Mouse (Mus musculus) stomach, embryonic 14.5 days (tissue): ENCODE results near the gene Asb3. TPM values are rescaled to one million over a fixed set of nuclear protein-coding genes. Genes with fewer than 3 reads are reported as not detected.

Experiments
- ATAC-seq: fragments of 200-750 bp; cut with Nextera tagmentation; 2 replicates; pipeline ENCODE4 v1.8.0; 2017; ENCODE audit warnings: low read depth, moderate TSS enrichment; ENCODE audit not compliant: insufficient number of reproducible peaks, insufficient read depth, low FRiP score
- H3K27ac ChIP-seq: fragments of 300-500 bp; sonication (generic); 2 replicates; pipeline ENCODE4 v1.5.1; 2014; ENCODE audit warnings: mild to moderate bottlenecking, low read length, moderate library complexity, mixed read lengths
- H3K27me3 ChIP-seq: fragments of 300-500 bp; sonication (generic); 2 replicates; pipeline ENCODE4 v1.6.1; 2014; ENCODE audit warnings: low read length, control low read depth, mixed read lengths; ENCODE audit not compliant: control insufficient read depth, insufficient read depth
- H3K36me3 ChIP-seq: fragments of 300-500 bp; sonication (generic); 2 replicates; pipeline ENCODE4 v1.6.1; 2014; ENCODE audit warnings: mild to moderate bottlenecking, control low read depth, low read length, moderate library complexity, mixed read lengths; ENCODE audit not compliant: control insufficient read depth, insufficient read depth
- H3K4me1 ChIP-seq: fragments of 300-500 bp; sonication (generic); 2 replicates; pipeline ENCODE4 v1.6.1; 2014; ENCODE audit warnings: low read length, control low read depth, mixed read lengths; ENCODE audit not compliant: control insufficient read depth, insufficient read depth
- H3K4me2 ChIP-seq: fragments of 300-500 bp; sonication (generic); replicated peaks from 2 replicates; pipeline ENCODE4 v1.6.1; 2014; ENCODE audit warnings: low read depth, low read length, control low read depth
- H3K4me3 ChIP-seq: fragments of 300-500 bp; sonication (generic); 2 replicates; pipeline ENCODE4 v1.5.1; 2014; ENCODE audit warnings: low read depth, low read length, control low read depth
- H3K9ac ChIP-seq: fragments of 300-500 bp; sonication (generic); replicated peaks from 2 replicates; pipeline ENCODE4 v1.6.1; 2014; ENCODE audit warnings: low read depth, mild to moderate bottlenecking, control low read depth, low read length, moderate library complexity, mixed read lengths
- H3K9me3 ChIP-seq: fragments of 300-500 bp; sonication (generic); 2 replicates; pipeline ENCODE4 v1.6.1; 2016; ENCODE audit warnings: low read depth, low read length, control low read depth; ENCODE audit not compliant: control insufficient read depth
- WGBS: fragments of 180-500 bp; shearing (Covaris S2); extraction: QIAGEN DNeasy Blood & Tissue Kit; methylation state at CpG from one replicate; pipeline ENCODE4 v1.1.7; 2014; 5-methylcytosine and 5-hydroxymethylcytosine counted together
- polyA plus RNA-seq: library from polyadenylated mRNA; unstranded; fragments of >200 nt; fragmentation: Nextera tagmentation; extraction: Ambion mirVana; gene quantifications from 2 replicates; pipeline ENCODE4 v1.2.1, GENCODE M21; 2014

Gene Asb3
- 35.8 and 36.5 TPM in 2 replicates for polyA plus RNA-seq

DNA sequence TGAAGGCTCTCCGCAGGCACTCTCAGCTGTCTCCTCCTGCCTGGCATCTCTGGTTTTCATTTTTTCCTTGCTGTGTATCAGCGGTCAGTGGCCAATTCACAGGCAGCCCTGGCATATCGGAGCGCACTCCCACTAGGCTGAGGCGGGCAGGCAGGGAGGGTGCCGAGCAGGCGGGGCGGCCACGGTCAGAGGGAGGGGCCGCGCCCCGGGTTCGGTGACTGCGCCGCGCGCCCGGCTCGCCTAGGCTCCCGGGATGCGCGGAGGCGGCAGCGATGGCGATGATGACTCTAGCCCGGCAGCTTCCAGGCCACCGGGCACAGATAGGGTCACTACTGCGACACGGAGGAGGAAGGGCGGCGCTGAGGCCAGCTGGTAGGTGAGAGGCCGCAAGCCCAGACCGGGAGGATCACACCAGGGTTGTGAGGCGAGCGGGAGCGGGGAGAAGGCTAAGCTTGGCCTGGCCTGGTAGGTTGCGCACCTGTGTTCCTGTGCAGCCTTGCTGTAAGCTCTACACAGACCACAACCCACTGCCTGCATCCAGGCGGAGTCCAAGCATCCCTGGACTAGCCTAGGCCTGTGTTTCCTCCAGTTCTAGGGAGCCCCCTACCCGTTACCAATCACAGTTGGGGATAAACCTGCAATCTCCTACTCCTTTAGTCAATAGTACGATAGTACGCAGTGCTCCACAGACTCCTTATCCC, at the start of gene Asb3, which contains the start of gene Gpr75:
TSS of gene Asb3 (plus strand) at position 246 of the 701 bp plus-strand sequence.
TSS of gene Gpr75 (plus strand) at position 188 of the 701 bp plus-strand sequence.
- ATAC-seq: peak; percentile 92
- H3K9ac ChIP-seq: peak within 1 kb of the TSS; percentile 28
- H3K9me3 ChIP-seq: no peaks in the 10 kb centered on the region
- no peak within 1 kb of the TSS for H3K27ac ChIP-seq
- H3K4me1 ChIP-seq: no peaks in the 10 kb centered on the region
- H3K4me3 ChIP-seq: peak within 1 kb of the TSS; percentile 37
- H3K36me3 ChIP-seq: no peaks in the 10 kb centered on the region
- no peaks in the 10 kb centered on the region for H3K27me3 ChIP-seq
- peak within 1 kb of the TSS; percentile 85 for H3K4me2 ChIP-seq
- WGBS: 4% methylated on average over 41 of the region's 41 CpGs

DNA sequence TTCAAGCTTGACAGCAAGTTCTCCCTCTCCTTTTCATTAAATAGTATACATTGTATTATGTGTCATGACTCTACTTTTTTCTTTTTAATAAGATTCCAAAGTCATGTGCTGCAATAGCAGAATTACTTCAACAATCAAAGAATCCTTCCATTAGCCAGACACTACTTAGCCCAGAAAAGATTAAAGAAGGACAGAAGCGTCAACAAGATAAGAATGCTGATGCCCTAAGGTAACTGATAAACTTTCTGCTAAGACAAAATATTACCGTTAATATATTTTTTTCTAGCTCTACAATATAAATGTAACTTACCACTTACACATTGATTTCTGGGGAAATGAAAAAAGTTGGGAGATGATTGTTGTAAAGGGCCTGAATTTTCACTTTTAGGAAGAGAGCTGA, 46.4 kb upstream of the Asb3 start:
- peaks cover 29% of the 10 kb centered on the region for H3K36me3 ChIP-seq
- no peak for ATAC-seq
- no peaks in the 10 kb centered on the region for H3K9me3 ChIP-seq
- no peak overlapping the region for H3K4me2 ChIP-seq
- H3K4me3 ChIP-seq: no peak overlapping the region
- no peaks in the 10 kb centered on the region for H3K27me3 ChIP-seq
- H3K4me1 ChIP-seq: no peaks in the 10 kb centered on the region
- no peak overlapping the region for H3K27ac ChIP-seq
- no peak overlapping the region for H3K9ac ChIP-seq
- WGBS: 91% methylated on average over 2 of the region's 2 CpGs

DNA sequence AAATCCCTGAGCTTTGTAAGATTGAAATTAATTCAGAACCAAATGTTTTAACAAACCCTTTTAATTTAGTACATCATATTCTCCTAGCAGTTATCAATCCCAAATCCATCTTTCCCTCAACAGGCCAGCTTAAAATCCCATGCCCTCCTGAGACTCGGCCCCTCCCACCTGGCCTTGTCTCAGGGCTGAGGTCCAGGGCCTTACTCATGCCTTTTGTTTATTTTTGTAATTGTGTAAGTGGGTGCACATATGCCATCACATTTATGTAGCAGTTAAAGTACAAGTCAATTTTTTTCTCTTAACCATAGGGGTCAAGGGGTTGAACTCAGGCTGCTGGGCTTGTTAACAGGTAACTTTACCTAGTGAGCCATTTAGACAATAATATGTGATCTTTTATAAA, 40.9 kb upstream of the Asb3 start:
- 78% methylated on average over 1 of the region's 1 CpGs for WGBS
- H3K27ac ChIP-seq: no peak overlapping the region
- H3K27me3 ChIP-seq: no peaks in the 10 kb centered on the region
- H3K4me1 ChIP-seq: no peaks in the 10 kb centered on the region
- no peak for ATAC-seq
- H3K4me2 ChIP-seq: no peak overlapping the region
- H3K9me3 ChIP-seq: no peaks in the 10 kb centered on the region
- H3K36me3 ChIP-seq: peaks cover 24% of the 10 kb centered on the region
- no peak overlapping the region for H3K4me3 ChIP-seq
- no peak overlapping the region for H3K9ac ChIP-seq

DNA sequence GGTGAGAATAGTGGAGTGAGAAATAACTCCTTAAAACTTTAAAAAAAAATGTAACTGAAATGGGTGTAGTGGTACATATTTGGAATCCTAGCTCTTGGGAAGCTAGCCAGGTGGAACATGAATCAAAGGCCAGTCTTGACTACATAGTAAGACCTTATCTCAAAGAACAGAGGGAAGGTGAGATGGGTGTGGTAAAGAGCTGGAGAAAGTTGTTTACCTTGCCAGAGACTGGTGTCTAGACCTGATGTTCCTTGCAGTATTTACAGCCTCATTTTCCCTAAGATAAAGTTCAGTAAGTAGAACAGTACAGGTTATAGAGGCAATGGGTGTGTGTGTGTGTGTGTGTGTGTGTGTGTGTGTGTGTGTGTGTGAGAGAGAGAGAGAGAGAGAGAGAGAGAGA, 12.8 kb upstream of the Asb3 start:
- Histone ChIP-seq H3K27me3 (no peaks in the 10 kb centered on the region), H3K36me3 (peaks cover 29% of the 10 kb centered on the region), H3K9ac (no peak overlapping the region), H3K9me3 (no peaks in the 10 kb centered on the region), H3K27ac (no peak overlapping the region), H3K4me3 (no peak overlapping the region), H3K4me1 (no peaks in the 10 kb centered on the region), H3K4me2 (no peak overlapping the region)
- ATAC-seq: no peak

DNA sequence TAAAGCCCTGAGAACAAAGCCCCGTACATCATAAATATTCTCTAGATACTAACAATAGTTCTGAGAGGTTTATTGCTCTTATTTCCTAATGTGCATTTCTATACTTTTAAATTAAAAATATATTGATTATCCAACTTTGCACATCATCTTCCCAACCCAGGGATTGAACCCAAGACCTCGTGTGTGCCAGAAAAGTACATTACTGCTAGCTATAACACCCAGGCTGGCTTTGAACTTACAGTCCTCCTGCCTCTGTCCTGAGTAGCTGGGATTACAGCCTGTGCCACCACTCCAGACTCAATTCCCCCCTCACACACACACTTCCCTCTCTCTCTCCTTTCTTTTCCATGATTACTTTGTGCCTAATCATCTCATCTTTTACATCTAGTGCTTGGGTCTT, 2.9 kb downstream of the Asb3 start:
- no peak for ATAC-seq
- Histone ChIP-seq H3K4me2 (no peak overlapping the region), H3K27me3 (no peaks in the 10 kb centered on the region)

DNA sequence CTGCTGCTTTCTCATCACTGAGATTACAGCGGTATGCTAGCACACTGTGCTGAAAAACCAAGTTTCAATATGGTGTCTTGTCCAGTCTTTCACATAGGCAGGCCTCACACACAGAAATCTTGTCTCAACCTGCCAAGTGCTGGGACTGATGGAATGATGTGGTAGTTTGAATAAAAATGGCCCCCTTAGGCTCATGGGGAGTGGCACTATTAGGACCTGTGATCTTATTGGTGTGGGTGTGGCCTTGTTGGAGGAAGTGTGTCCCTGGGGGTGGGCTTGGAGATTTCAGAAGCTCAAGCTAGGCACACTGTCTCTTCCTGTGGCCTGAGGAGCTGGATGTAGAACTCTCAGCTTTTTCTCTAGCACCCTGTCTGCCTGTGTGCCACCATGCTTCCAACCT, 11.0 kb downstream of the Asb3 start:
- Histone ChIP-seq H3K4me2 (no peak overlapping the region), H3K9ac (no peak overlapping the region), H3K27me3 (no peaks in the 10 kb centered on the region), H3K36me3 (no peaks in the 10 kb centered on the region), H3K4me1 (no peaks in the 10 kb centered on the region), H3K9me3 (no peaks in the 10 kb centered on the region), H3K27ac (no peak overlapping the region), H3K4me3 (no peak overlapping the region)
- ATAC-seq: no peak
- WGBS: 85% methylated on average over 1 of the region's 1 CpGs

More for the DNA sequence above, 2.9 kb downstream of the Asb3 start:
- Histone ChIP-seq H3K4me1 (no peaks in the 10 kb centered on the region), H3K9me3 (no peaks in the 10 kb centered on the region), H3K9ac (no peak overlapping the region), H3K4me3 (no peak overlapping the region), H3K27ac (no peak overlapping the region), H3K36me3 (no peaks in the 10 kb centered on the region)
- 79% methylated on average over 2 of the region's 2 CpGs for WGBS

DNA sequence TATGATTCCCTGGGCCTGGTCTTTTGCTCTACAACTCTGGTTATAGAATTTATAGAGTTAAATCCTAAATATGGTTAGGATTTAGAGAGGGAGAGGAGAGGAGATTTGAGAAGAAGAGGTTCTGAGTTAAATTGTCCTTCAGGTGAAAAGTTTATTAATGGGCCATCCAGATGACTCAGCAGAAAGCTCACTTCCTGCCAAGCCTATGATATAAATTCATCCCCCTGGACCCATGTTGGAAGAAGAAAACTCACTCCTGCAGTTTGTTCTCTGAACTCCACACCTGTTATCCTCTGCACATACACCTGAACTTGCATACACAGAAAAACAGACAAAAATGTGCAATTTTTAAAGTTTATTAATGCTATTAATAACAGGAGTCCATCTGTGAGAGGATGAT, 14.1 kb downstream of the Asb3 start:
- Histone ChIP-seq H3K4me3 (no peak overlapping the region), H3K36me3 (no peaks in the 10 kb centered on the region), H3K27ac (no peak overlapping the region), H3K9ac (no peak overlapping the region), H3K4me2 (no peak overlapping the region), H3K27me3 (no peaks in the 10 kb centered on the region), H3K4me1 (no peaks in the 10 kb centered on the region), H3K9me3 (no peaks in the 10 kb centered on the region)
- no peak for ATAC-seq

DNA sequence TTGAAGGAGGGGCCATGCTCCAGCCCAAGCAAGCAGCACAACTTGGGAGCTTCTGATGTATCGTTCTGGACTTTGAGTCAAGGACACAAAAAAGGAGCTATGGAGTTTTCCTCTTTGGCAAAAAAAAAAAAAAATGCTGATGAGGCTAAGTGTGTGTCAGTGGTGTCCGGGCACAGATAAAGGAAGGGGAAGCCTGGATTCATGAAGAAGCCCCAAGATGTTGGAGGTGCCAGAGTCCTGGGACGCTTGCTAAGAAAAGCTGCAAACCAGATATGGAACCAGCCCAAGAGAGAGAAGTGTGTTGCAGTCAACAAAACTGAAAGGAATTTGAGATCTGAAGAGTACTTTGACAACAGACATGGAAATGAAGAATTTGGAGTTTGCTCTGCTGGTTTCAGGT, 27.1 kb downstream of the Asb3 start:
- Histone ChIP-seq H3K27me3 (no peaks in the 10 kb centered on the region), H3K9me3 (no peaks in the 10 kb centered on the region), H3K4me1 (no peaks in the 10 kb centered on the region), H3K4me3 (no peak overlapping the region), H3K27ac (no peak overlapping the region), H3K9ac (no peak overlapping the region), H3K4me2 (no peak overlapping the region), H3K36me3 (no peaks in the 10 kb centered on the region)
- 91% methylated on average over 3 of the region's 3 CpGs for WGBS
- ATAC-seq: no peak

DNA sequence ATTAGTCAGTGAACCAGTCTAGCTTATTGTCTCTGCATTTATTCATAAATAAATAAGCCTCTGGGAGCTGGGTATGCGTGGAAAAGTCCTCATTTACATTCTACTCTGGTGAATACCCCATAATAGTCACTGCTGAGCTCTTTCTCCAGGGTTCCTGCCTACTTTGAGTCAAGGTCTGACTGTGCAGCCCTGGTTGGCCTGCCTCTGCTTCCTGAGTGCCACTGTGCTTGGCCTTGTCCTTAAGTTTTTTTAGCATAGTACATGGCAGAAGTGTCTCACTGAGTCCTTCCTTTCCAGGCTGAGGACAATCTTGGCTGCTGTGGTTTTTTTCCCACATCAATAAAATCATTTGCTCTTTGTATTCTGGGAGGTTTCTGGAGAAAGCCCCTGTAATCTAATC, 35.4 kb downstream of the Asb3 start:
- 69% methylated on average over 1 of the region's 1 CpGs for WGBS
- no peak for ATAC-seq
- H3K4me2 ChIP-seq: no peak overlapping the region
- no peak overlapping the region for H3K9ac ChIP-seq
- H3K9me3 ChIP-seq: no peaks in the 10 kb centered on the region
- no peaks in the 10 kb centered on the region for H3K4me1 ChIP-seq
- no peaks in the 10 kb centered on the region for H3K27me3 ChIP-seq
- H3K4me3 ChIP-seq: no peak overlapping the region
- H3K27ac ChIP-seq: no peak overlapping the region
- no peaks in the 10 kb centered on the region for H3K36me3 ChIP-seq
